Mouse (Mus musculus): Measurements from ENCODE around the gene Dennd2c. TPM values are rescaled to one million over a fixed set of nuclear protein-coding genes. Genes with fewer than 3 reads are reported as not detected.
"Not testable (repeated sequence)": the region's sequence is repeated elsewhere in the genome, so short reads cannot be mapped to it uniquely, and the experiment has no call there.

The Dennd2c gene
- polyA plus RNA-seq, 1 experiment from 2014 or later = 10.1 TPM

DNA sequence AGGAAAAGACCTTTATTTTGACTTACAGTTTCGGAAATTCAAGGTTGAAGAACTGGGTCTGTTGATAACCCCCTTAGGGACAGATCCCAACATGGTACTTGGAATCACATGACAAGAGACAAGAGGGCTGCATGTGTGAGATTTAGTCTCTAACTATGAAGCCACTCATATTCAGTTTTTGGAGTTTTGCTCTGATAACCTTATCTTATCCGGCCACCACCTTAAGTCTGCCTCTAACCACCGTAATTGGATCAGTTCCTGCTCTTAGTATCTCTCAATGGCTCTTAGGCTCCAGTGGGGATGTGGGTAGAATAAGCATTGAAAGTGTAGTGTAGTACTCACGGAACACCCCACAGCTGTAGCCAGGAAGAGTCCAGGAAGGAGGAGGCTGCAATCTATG, 74.3 kb downstream of the Dennd2c start:
- no peak overlapping the region for H3K27ac ChIP-seq
- no peak overlapping the region for H3K9ac ChIP-seq
- H3K4me1 ChIP-seq = peaks cover 12% of the 10 kb centered on the region
- no peak for ATAC-seq (ENCODE audit: low FRiP score, low read depth)
- no peaks in the 10 kb centered on the region for H3K27me3 ChIP-seq
- 91% methylated on average over 4 of the region's 4 CpGs for WGBS
- H3K9me3 ChIP-seq = no peaks in the 10 kb centered on the region
- H3K4me3 ChIP-seq = no peak overlapping the region
- H3K36me3 ChIP-seq = peaks cover 57% of the 10 kb centered on the region
- H3K4me2 ChIP-seq (replicated peaks) = no peak overlapping the region

DNA sequence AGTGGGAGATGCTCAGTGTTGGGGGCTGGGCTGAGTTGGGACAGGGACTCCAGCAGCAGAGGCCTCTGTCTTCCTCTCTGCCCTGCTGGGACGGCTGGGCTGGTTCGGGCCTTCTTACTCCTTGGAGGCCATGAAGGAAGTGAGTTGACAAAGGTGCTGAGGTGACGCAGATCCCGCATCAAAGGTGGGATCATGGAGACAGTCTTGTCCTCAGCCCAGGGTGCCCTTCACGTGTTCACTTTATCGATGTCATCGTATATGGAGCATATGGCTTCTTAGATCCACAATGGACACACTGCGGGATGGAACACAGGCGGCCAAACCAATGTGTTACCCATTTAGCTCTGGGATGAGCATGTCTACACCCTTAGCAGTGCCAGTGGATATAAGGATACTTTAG, 77.1 kb downstream of the Dennd2c start:
- ATAC-seq (ENCODE audit: low FRiP score, low read depth) = no peak
- Histone ChIP-seq H3K4me1 (no peaks in the 10 kb centered on the region), H3K27ac (no peak overlapping the region), H3K4me3 (no peak overlapping the region), H3K4me2 (replicated peaks) (no peak overlapping the region), H3K9me3 (no peaks in the 10 kb centered on the region), H3K36me3 (peaks cover 46% of the 10 kb centered on the region), H3K27me3 (no peaks in the 10 kb centered on the region), H3K9ac (no peak overlapping the region)
- 94% methylated on average over 9 of the region's 9 CpGs for WGBS

DNA sequence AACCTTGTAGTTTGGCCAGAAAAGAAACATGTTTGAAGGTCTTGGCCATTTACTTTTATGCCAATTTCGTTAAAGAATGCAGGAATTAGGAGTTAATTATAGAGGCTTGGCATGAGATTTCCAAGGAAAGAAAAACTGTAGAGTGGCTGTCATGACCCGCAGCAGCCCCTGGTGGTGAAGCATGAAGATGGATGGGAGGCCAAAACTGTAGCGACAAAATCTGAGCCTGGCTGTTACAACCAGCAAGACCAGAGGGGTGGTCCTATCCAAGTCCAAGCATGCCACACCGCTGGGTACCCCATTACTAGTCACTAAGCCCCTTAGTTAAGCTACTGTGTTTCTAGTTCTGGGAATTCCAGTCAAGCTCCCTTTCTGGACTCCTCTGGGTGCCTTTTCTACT, 78.8 kb downstream of the Dennd2c start:
- WGBS = 54% methylated on average over 4 of the region's 4 CpGs
- Histone ChIP-seq H3K9ac (no peak overlapping the region), H3K9me3 (no peaks in the 10 kb centered on the region), H3K4me1 (no peaks in the 10 kb centered on the region), H3K27me3 (no peaks in the 10 kb centered on the region), H3K4me2 (replicated peaks) (no peak overlapping the region), H3K4me3 (no peak overlapping the region), H3K36me3 (peaks cover 31% of the 10 kb centered on the region), H3K27ac (no peak overlapping the region)
- no peak for ATAC-seq (ENCODE audit: low FRiP score, low read depth)

DNA sequence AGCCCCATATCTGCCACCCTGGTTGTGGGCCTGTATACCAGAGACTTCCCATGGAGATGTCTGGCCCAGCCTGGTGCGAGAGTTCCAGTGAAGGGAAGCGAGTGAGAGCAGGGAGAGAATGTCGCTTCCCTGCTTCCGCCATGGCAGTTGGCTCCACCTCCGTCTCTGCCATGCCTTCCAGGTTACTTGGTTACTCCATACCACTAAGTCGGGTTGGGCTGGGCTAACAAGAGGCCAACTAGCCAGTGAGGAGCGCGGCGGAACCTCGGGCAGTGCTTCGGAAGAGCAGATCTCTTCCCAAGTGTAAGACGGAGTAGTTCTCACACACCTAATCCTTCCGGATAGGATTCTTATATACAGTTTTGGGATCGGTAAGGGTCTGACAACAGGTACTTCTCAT, 80.4 kb downstream of the Dennd2c start:
- Histone ChIP-seq H3K36me3 (peaks cover 16% of the 10 kb centered on the region), H3K4me2 (replicated peaks) (no peak overlapping the region), H3K4me1 (no peaks in the 10 kb centered on the region), H3K4me3 (no peak overlapping the region), H3K9ac (no peak overlapping the region), H3K27me3 (no peaks in the 10 kb centered on the region), H3K9me3 (no peaks in the 10 kb centered on the region), H3K27ac (no peak overlapping the region)
- 83% methylated on average over 14 of the region's 14 CpGs for WGBS
- no peak for ATAC-seq (ENCODE audit: low FRiP score, low read depth)

DNA sequence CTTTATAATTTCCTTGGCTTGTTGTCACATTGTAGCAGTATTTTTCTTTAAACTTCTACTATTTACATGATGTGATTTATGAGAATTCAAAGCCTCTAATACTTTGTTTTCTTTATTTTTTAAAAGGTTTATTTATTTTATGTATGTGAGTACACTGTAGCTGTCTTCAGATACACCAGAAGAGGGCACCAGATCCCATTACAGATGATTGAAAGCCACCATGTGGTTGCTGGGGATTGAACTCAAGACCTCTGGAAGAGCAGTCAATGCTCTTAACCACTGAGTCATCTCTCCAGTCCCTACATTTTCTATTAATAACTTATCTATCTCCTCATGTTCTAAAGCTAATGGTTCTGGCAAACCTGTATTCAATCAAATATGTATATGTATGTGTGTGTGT, 82.1 kb downstream of the Dennd2c start:
- ATAC-seq (ENCODE audit: low FRiP score, low read depth); H3K27me3 ChIP-seq; H3K4me1 ChIP-seq; H3K36me3 ChIP-seq; H3K4me2 ChIP-seq (replicated peaks); H3K27ac ChIP-seq; H3K9me3 ChIP-seq; H3K4me3 ChIP-seq; H3K9ac ChIP-seq: not testable (repeated sequence)

DNA sequence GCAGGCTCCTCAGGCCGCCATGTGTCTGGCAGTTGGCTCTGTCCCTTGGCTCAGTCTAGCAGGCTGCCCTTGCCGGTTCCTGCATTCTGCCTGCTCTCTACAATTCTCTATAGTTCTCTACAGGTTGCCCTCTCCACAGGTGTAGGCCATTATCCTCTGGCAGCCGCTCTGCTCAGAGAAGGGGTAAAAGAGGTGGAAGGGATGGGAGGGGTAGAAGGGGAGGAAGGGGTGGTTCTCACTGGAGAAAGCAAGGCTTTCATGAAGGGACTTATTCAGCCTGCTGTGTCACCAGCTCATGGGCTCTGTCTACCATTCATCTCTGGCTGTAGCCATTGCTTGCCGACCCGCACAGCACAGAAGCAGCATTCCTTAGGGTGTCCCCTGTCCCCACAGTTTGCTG, 86.0 kb downstream of the Dennd2c start:
- no peak for ATAC-seq (ENCODE audit: low FRiP score, low read depth)
- 53% methylated on average over 5 of the region's 5 CpGs for WGBS
- Histone ChIP-seq H3K36me3 (no peaks in the 10 kb centered on the region), H3K9ac (no peak overlapping the region), H3K4me1 (peaks cover 3% of the 10 kb centered on the region; the same call in 1 of the 2 replicates), H3K27me3 (no peaks in the 10 kb centered on the region), H3K4me3 (no peak overlapping the region), H3K27ac (0 out of 2 replicates have a peak overlapping the region, but pooled peaks have one; percentile 22), H3K4me2 (replicated peaks) (no peak overlapping the region), H3K9me3 (peaks cover 5% of the 10 kb centered on the region)

DNA sequence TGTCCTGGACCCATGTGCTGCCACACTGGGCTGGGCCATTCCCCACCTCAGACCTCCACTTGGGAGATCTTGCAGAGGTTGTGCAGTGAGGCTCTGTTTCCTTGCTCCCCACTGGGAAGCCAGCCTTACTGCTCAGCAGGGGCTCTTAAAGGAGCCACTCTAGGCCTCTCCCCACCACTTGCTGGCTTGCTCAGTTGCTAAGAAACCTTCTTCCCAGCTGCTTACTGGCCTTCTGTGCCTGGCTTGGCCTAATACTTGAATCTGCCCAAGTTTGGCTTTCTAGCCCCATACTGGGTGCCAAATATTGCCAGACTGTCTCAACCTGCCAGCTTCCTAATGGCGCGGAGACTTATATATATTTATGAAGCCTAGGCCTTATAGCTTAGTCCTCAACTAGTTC, 86.5 kb downstream of the Dennd2c start:
- H3K4me3 ChIP-seq = no peak overlapping the region
- no peaks in the 10 kb centered on the region for H3K36me3 ChIP-seq
- peaks cover 3% of the 10 kb centered on the region; the same call in 1 of the 2 replicates for H3K4me1 ChIP-seq
- WGBS = 94% methylated on average over 2 of the region's 2 CpGs
- no peaks in the 10 kb centered on the region for H3K27me3 ChIP-seq
- ATAC-seq (ENCODE audit: low FRiP score, low read depth) = no peak
- peaks cover 5% of the 10 kb centered on the region for H3K9me3 ChIP-seq
- H3K27ac ChIP-seq = 0 out of 2 replicates have a peak overlapping the region, but pooled peaks have one; percentile 22
- no peak overlapping the region for H3K4me2 ChIP-seq (replicated peaks)
- no peak overlapping the region for H3K9ac ChIP-seq

DNA sequence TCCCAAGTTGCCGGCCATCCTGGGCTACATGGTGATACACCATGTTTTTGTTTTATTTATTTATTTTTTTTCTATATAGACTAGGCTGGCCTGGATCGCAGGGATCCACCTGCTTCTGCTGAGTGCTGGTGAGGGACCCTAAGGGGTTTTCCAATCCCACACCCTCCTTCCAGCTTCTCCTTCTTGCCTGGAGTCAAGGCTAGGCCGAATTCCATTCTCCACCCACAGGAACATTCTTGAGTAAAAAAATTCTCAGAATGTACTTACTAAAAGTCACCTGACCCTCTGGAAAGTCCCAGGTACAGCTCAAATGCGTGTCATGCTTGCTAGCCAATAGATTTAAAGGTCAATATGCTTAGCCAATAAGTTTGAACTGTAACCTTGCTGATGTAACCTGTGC, 89.8 kb downstream of the Dennd2c start:
- H3K4me3 ChIP-seq = no peak overlapping the region
- H3K27me3 ChIP-seq = no peaks in the 10 kb centered on the region
- H3K27ac ChIP-seq = no peak overlapping the region
- H3K9me3 ChIP-seq = peaks cover 5% of the 10 kb centered on the region
- H3K4me1 ChIP-seq = peaks cover 3% of the 10 kb centered on the region; the same call in 1 of the 2 replicates
- WGBS = 88% methylated on average over 4 of the region's 4 CpGs
- H3K36me3 ChIP-seq = no peaks in the 10 kb centered on the region
- ATAC-seq (ENCODE audit: low FRiP score, low read depth) = no peak
- H3K9ac ChIP-seq = no peak overlapping the region
- H3K4me2 ChIP-seq (replicated peaks) = no peak overlapping the region

DNA sequence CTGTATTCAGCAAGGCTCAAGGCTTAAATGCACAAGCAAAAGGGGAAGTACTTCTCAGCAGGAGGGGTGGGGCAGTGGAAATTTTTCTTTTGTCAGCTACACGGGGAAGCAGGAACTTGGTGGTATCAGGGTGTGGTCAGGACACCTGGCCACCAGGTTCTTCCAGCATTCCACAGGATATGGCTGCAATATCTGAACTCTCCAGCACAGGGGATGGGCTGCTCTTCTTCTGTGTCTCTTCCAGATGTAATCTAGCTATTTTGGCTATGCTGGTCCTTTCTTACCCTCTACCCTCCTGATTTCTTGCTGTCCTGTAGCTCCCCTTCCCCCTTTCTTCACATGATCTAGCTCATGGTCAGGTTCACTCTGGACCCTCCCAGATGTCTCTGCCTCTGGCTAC, 90.8 kb downstream of the Dennd2c start:
- no peak overlapping the region for H3K27ac ChIP-seq
- H3K4me1 ChIP-seq = peaks cover 3% of the 10 kb centered on the region; the same call in 1 of the 2 replicates
- H3K9me3 ChIP-seq = peaks cover 5% of the 10 kb centered on the region
- no peak overlapping the region for H3K9ac ChIP-seq
- WGBS = 79% methylated on average over 1 of the region's 1 CpGs
- no peak overlapping the region for H3K4me3 ChIP-seq
- no peak for ATAC-seq (ENCODE audit: low FRiP score, low read depth)
- H3K4me2 ChIP-seq (replicated peaks) = no peak overlapping the region
- no peaks in the 10 kb centered on the region for H3K36me3 ChIP-seq
- H3K27me3 ChIP-seq = no peaks in the 10 kb centered on the region

DNA sequence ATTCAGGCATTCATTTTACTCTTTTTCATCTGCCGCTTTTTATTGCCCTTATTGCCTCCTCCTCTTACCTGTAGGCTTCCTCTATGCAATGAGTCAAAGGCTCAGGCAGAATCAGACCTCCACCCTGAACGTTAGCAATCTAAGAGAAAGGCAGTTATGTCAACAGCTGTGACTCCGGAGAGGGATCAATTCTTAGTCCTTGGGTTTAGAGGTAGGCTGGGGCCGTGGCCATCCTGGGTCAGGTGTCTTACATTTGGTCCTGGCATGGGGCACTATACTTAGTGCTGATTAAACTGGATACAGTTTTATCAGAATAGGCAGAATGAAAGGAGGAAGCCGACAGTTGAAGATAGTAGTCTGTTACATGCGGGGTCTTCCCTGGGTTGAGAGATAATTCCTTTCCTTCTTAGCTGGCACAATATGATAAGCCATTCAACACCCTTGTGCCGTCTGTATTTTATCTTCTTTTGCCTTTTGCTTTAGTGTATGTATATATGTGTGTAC, 94.0 kb downstream of the Dennd2c start:
- 76% methylated on average over 7 of the region's 7 CpGs for whole genome bisulfite sequencing
- Histone ChIP-seq H3K4me3 (no peak overlapping the region), H3K9me3 (peaks cover 13% of the 10 kb centered on the region), H3K36me3 (no peaks in the 10 kb centered on the region), H3K4me1 (peaks cover 11% of the 10 kb centered on the region), H3K27me3 (no peaks in the 10 kb centered on the region), H3K9ac (no peak overlapping the region), H3K27ac (no peak overlapping the region), H3K4me2 (replicated peaks) (no peak overlapping the region)
- ATAC-seq (ENCODE audit: low FRiP score, low read depth) = no peak

DNA sequence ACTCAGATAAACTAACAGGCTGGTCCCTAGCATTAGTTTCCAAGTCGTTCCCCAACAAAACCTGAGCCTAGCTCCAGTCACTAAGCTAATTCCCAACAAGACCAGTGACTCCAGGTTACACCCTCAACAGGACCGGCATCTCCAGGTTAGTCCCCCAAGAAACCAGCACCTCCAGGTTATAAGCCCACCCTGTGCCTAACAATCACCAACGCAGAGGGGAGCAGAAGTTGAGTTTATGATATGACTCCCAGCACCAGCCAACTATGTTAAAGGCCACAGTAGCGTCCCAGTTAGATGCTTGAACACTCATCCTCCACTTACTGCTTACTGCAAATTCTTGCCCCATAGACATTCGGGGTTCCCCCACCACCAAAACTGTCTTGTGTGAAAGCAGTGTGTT, 97.0 kb downstream of the Dennd2c start:
- Histone ChIP-seq H3K4me3 (no peak overlapping the region), H3K27ac (0 out of 2 replicates have a peak overlapping the region, but pooled peaks have one; percentile 48), H3K9ac (no peak overlapping the region), H3K4me2 (replicated peaks) (no peak overlapping the region), H3K27me3 (no peaks in the 10 kb centered on the region), H3K4me1 (peaks cover 11% of the 10 kb centered on the region), H3K36me3 (no peaks in the 10 kb centered on the region), H3K9me3 (peaks cover 8% of the 10 kb centered on the region; the same call in 1 of the 2 replicates)
- ATAC-seq (ENCODE audit: low FRiP score, low read depth) = no peak
- 78% methylated on average over 5 of the region's 5 CpGs for WGBS

DNA sequence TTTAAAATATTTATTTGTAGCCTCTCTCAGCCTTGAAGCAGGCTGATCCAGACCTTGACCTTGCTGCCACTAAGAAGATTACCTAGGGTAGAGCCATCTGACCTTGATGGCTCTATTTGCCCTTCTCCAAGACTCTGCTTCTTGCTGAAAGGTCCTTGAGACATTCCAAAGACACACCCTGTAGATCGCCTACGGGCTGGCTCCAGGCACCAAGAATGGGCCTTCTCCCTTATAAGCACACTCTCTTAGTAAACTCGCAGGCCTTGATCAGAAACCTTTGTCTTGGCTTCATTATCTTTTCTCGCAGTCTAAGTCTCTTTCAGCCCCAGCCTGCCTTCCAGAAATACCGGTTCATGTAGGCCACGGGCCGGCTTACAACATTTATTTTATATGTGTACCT, 98.7 kb downstream of the Dennd2c start:
- H3K9me3 ChIP-seq; ATAC-seq (ENCODE audit: low FRiP score, low read depth); H3K4me3 ChIP-seq; H3K4me2 ChIP-seq (replicated peaks); H3K27ac ChIP-seq; H3K9ac ChIP-seq; H3K36me3 ChIP-seq; H3K27me3 ChIP-seq: not testable (repeated sequence)
- peaks cover 11% of the 10 kb centered on the region for H3K4me1 ChIP-seq
- WGBS = 92% methylated on average over 7 of the region's 7 CpGs

DNA sequence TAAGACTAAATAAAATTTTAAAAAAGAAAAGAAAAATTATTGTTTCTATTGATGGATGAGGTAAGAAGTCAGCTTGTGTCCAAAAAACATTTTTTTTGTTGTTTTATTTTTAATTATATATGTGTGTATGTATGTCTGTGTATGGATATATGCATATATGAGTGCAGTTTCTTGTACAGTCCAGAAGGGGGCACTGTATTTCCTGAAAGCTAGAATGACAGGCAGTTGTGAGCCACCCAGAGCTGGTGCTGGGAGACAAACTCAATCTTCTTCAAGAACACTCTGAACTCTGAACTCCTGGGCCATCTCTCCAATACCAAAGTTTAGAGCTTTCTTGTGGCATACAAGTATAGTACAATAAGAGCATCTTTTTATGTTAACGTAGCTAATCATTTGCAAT, 101.2 kb downstream of the Dennd2c start:
- H3K4me3 ChIP-seq = no peak overlapping the region
- H3K9ac ChIP-seq = no peak overlapping the region
- H3K27me3 ChIP-seq = no peaks in the 10 kb centered on the region
- WGBS = 92% methylated on average over 1 of the region's 1 CpGs
- H3K36me3 ChIP-seq = no peaks in the 10 kb centered on the region
- peaks cover 10% of the 10 kb centered on the region for H3K4me1 ChIP-seq
- no peak overlapping the region for H3K4me2 ChIP-seq (replicated peaks)
- no peak for ATAC-seq (ENCODE audit: low FRiP score, low read depth)
- H3K27ac ChIP-seq = no peak overlapping the region
- H3K9me3 ChIP-seq = peaks cover 8% of the 10 kb centered on the region; the same call in 1 of the 2 replicates

All from limb, embryonic 13.5 days (tissue).